Mouse (Mus musculus): Measurements from ENCODE around the gene Cebpb.

Gene Cebpb

DNA sequence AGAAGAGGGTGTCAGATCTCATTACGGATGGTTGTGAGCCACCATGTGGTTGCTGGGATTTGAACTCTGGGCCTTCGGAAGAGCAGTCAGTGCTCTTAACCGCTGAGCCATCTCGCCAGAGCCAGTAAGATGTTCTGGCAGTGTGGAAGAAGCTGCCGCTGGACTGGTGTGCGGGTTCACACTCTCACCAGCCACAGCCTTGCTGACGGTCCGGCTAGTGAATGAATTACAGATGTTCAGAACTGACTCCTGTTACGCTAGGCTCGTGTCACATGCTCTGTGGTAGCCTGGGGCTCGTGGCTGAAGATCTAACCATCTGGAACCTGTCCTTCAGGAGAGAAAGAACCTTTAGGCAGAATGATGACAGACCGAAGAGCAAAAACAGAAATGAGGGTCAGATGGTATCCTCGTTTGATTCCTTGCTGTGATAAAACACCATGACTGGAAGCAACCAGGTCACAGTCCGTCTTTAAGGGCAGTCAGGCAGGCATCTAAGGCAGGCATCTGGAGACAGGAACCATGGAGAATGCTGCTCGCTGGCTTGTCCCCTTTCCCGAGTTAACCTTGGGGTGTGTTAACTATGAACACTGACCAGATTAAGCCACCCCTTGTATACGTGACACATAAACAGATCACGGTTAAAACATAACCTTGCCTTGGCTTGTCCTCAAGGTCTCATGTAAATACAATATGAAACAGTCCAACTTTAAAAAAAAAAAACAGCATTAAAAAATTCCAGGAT lies 22.6 kb upstream of the Cebpb start:
- DNase-seq: no peak

DNA sequence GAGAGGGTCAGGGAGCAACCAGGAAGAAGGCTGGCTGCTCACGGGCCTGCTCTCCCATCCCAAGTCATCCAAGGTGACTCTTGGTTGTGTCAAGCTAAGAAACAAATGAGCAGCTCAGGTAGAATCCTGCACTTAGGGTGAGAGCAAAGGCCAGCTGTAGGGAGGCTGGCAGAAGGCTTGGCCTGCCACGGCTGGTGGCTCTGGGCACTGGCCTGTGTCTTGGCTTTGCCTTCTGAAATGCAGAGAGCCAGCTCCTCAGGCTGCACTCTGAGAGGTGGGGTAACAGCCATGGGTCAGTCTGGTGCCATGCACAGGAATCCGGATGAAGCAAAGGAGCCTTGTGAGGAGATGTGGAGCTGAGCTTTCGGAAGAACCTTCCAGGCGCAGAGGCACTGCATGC lies 20.3 kb upstream of the Cebpb start:
- DNase-seq: no peak

DNA sequence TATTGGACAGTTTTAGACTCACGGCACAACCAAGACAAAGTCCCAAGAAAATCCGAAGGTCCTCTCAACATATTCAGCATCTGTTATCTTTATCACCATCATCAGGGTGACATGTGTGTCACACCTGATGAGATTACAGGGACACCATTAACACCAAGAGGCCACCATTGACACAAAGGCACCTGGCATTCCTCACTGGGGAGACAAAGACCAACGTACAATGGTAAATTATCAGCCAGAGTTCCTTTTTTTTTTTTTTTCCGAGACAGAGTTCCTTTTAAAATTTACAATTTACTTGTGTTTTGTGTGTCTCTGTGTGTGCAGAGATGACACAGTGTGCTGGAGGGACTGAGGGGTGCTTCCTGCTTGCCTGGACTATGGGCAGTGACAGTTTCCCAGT lies 19.3 kb upstream of the Cebpb start:
- no peak for DNase-seq

DNA sequence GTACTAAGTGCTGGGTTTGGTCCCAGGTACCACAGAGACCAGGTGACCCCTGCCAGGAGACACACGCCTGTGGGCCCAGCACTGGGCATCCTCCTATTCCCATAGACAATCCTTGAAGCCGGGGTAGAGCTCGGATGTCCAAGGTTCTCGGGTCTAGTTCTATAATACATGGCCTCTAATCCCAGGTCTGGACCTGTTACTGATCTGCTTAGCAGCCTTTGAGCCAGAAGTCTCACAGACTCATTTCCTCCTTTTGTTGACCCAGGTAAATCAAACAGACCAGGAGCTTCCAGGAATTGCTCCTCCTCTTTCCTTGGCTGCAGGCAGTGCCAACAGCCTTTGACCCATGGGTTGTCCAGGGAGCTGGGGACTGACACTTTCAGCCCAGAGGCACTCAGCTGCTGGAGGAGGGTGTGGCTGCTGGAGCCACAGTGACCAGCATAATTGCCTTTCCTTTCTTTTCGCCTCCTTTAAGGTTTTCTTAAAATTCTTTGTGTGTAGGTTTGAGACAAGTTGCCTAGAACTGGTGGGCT lies 17.5 kb upstream of the Cebpb start:
- no peak for DNase-seq

DNA sequence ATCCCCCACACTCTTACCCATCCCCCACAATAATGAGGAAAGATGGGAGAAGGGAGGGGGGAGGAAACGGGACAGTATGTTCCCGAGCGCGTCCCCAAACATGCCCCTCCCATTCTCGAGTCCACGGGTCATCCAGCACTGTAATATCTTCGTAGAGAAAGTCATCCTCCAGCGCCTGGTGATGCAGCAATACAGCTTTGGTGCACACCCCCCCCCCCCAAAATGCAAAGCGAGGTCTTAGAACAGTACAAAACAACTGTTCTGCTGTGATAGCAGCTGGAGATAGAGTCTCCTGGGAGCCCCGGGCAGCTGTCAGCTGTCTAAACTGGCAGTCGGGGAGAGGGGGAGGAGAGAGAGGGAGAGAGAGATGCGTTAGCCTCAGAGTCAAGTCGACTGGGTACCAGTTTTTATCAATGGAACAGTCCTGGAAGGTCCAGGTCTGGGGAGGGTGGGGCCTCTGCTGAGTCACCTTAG lies 16.5 kb upstream of the Cebpb start:
- no peak for DNase-seq

DNA sequence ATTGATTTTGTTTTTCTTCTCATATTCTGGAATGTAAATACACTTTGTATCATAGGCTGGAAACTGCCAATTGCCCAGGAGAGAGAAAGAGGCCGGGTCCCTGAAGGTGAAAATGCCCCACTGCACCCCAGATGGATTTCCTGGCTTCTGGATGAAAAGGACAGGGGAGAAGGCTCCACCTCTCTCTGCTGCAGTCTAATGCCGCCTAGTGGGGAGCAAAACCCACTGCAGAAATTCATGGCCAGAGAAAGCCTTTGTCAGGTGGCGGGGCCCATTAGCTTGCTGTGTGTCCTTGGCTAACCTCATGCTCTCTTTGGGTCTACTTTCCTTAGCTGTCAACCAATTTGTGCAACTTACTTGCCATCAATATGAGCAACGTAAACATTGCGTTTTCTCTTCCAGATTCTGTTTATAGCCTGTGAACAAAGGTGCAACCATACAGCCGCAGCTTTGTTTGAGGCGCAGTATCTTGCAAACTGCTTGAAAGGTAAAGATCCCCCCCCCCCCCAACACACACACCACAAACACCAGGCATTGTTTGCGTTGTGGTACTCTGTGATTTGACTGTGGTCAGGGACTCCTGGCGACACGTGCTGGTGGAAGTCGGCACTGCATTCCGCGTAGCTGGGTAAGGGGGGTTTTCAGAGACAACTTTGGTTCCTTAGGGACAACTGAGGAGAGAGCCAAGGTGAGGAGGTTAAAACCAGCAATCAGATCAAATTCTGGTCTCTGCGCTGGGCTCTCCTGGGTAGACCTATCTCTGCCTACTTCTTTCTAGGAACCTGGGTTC lies 13.4 kb upstream of the Cebpb start:
- DNase-seq: no peak

DNA sequence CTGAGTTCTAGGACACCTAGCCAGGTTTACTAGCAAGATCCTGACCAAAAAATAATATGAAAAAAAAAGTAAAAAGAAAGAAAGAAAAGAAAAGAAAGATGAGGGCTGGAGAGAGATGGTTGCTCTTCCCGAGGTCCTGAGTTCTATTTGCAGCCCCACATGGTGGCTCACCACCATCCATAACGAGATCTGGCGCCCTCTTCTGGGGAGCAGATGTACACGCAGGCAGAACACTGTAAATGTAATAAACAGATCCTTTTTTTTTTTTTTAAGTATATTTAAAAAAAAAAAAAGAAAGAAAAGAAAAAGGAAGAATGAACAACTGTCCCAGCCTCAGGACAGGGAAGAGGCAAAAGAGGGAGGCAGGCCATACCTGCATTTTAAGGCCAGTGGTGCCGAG lies 10.1 kb upstream of the Cebpb start:
- no peak for DNase-seq

DNA sequence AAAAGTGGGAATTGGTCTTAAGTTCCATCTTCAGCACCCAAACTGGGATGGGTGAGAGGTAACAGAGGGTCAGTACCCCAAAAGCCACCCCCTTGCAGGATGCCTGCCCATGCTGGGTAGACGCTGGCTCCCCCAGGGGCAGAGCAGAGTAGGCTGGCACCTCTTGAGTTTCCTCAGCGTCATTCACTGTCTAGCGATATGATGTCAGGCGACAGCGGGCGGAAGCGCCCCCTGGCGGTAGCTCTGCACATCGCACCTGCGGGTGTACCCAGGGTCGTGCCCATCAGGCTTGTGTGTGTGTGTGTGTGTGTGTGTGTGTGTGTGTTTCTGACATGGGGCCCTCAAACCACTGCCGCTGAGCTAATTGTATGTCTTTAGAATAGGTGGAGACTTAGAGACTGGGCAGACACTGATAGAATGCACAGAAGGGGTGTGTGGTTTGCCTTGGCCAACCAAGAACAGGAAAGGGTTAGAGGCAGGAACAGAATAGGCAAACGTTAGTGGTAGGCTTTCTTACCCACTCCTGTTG lies 8.7 kb upstream of the Cebpb start:
- DNase-seq: peak; percentile 64

DNA sequence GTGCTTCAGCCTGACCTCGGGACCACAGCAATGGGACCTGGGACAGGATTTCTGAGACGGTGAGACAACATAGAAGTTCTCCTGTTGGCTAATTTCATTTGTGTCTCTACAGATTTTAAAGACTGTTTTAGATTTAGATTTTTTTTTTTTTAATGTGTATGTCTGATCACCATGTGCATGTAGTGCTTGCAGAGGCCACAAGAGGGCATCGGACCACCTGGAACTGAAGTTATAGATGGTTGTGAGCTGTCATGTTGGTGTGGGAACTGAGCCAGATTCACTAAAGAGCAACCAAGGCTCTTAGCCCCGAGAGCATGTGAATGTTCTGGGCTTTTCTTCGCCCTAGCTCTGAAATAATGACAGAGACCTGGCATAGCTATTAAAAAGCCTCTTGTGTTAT lies 8.1 kb upstream of the Cebpb start:
- DNase-seq: no peak

DNA sequence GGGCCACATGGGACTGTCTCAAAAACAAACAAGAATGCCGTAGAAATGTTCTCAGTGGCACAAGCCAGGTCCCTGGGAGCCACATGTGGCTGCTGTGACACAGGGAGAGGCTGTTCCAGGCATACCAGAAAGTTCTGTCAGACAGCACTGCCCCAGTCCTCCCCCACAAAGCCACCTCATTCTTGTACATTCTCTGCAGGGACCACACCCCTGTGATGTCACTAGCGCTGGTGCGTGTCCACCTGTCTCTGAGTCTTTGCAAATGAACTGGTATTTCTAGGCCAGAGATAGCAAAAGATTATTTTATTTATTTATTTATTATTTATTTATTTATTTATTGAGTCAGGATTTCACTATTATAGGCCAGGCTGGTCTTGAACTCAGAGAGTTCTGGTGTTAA lies 5.0 kb upstream of the Cebpb start:
- no peak for DNase-seq

DNA sequence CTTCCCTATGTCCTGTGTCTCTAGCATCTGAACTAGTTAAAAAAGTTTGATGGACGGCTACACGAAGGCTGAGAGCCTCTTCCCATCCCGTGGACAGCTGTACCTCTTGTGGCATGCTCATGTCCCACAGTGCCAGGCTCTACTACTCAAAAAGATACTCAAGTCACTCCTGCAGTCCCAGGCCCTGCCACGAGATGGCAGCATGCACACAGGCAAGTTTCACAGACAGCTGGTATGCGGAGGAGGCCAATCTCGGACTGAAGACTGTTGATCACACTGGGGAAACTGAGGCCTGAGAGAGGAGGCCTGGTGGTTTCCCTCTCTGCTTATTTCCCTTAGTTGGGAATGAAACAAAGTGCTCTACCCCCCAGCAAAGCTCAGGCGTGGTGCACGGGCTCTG lies 3.6 kb upstream of the Cebpb start:
- peak; percentile 89 for DNase-seq

DNA sequence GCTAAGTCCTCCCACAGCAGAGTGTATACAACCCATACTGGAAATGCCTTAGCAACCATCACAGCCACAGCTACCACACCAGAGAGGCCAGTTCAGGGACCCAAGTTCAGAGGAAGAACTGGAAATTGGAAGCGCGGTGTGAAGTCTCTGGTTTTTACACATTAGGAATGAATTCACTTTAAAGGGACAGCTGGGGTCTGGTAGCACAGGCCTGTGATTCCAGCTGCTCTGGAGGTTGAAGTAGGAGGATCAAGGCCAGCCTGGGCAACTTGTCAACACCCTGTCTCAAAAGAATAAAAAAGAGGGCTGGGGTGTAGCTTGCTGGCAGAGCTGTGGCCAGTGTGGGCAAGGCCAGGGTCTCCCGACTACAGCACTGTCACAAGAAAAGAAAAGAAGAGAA lies 2.9 kb upstream of the Cebpb start:
- no peak for DNase-seq

DNA sequence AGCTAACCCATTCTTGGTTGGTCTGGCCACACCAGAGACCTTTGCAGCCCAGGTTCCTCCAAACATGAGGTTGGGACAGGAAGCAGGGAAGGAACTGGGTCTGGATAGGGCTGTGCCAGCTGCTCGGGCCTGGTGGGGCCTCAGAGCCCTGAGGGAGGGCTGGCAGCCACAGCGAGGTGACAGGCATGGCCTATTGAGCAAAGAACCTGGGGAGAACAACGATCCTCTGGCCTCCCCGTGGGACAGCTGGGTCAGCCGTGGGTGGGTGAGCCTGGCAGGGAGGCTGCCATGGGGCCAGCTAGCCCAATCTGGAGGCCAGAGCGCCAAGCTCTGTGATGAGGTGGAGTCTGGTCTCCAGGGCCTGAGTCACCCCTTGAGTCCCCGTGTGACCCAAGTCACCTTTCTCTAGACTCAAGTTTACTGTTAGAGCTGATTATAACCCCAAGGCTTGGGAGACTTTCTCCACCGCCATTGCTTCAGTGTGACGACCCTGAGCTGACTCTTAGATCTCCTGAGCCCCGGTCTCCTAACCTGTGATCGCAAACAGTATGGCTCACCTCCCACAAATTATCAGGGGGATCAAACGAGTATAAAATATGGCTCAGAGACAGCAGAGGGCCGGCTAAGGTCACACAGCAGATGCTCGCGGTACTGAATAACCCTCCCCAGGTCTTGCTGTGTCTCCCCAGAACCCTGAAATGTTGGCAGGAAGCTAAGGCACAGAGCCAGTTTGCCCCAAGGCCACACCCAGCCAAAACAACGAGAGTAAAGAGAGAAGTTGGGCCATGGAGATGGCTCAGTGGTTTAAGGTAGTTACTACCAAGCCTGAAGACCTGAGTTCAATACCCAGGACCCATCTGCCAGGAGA lies 2.1 kb upstream of the Cebpb start:
- no peak for DNase-seq

DNA sequence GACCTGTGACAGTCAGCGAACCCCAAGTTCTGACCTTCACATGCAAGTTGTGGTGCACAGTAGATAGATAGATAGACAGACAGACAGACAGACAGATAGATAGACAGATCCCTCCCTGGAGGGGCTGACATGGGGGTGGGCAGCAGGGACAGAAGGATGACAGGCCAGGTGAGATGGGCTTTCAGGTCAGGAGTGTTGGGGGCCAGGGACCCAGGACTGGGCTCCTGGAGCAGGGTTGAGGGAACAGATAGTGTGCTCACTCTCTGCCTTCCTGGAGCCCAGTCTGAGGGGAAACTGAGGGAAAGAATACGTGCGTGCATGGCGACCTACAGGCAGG lies 1.5 kb upstream of the Cebpb start:
- no peak for DNase-seq

DNA sequence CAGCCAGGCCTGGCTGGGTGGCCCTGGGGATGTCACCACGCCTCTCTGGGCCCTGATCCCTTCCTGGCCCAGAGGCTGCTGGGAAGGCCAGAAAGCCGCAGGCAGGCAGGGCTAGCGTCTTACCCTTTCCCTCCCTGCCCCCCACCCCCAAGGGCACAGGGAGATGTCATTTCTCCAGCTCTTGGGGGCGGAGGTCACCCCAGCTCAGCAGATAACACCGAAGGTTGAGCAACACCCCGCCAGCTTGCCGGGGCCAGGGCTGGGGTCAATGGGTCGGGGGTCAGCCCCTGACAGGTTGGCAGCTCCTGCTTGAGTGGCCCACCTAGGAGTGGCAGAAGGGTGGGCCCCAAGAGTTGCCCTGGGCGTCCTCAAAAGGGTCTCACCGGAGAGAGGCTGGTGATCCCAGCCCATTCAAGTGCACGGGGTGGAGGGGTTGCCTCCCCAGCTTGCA lies 1.0 kb upstream of the Cebpb start:
- no peak for DNase-seq

DNA sequence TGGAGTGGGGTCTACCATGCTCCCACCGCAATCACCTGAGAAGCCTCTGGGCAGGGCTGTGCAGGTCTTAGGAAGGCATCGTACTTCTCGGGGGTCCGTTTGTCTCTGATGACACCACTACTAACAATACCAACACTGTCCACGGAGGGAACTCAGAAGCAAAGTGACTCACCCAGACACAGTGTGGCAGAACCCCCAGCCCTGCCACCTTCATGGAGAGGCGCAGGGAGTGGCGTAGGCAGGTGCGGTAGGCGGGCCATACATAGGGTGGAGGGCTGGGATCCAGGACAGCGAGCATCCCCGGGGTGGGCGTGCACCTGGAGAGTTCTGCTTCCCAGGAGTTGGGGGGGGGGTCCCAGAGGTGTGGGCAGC lies 603 bp upstream of the Cebpb start:
- DNase-seq: no peak

DNA sequence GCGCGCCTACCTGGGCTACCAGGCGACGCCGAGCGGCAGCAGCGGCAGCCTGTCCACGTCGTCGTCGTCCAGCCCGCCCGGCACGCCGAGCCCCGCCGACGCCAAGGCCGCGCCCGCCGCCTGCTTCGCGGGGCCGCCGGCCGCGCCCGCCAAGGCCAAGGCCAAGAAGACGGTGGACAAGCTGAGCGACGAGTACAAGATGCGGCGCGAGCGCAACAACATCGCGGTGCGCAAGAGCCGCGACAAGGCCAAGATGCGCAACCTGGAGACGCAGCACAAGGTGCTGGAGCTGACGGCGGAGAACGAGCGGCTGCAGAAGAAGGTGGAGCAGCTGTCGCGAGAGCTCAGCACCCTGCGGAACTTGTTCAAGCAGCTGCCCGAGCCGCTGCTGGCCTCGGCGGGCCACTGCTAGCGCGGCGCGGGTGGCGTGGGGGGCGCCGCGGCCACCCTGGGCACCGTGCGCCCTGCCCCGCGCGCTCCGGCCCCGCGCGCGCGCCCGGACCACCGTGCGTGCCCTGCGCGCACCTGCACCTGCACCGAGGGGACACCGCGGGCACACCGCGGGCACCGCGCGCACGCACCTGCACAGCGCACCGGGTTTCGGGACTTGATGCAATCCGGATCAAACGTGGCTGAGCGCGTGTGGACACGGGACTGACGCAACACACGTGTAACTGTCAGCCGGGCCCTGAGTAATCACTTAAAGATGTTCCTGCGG lies 945 bp downstream of the Cebpb start, which contains the start of gene Tmem189:
Tmem189 (minus strand) TSS at position 322 of the 718 bp plus-strand sequence.
- DNase-seq: peak; percentile 49

DNA sequence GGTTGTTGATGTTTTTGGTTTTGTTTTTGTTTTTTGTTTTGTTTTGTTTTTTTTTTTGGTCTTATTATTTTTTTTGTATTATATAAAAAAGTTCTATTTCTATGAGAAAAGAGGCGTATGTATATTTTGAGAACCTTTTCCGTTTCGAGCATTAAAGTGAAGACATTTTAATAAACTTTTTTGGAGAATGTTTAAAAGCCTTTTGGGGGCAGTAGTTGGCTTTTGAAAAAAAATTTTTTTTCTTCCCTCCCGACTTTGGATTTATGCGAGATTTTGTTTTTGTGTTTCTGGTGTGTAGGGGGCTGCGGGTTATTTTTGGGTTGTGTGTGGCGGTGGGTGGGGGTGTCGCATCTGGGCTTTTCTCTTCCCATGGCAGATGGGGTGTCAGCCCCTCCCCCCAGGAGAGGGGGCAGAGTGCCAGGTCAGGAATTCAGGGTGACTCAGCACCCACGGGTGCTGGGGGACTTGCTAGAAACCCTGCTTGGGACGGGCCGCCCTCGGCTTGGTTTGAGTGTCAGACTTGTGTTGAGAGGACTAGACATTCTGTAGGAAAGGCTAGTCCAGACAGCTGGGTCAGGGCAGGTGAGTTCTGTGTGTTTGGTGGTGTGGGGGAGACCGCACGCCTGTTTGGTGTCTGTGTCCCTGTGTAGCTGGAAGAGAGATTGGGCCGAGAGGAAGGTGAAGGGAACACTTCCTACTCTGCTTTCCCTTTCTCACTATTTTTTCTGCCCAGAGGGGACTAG lies 1.7 kb downstream of the Cebpb start:
- DNase-seq: peak; percentile 32

DNA sequence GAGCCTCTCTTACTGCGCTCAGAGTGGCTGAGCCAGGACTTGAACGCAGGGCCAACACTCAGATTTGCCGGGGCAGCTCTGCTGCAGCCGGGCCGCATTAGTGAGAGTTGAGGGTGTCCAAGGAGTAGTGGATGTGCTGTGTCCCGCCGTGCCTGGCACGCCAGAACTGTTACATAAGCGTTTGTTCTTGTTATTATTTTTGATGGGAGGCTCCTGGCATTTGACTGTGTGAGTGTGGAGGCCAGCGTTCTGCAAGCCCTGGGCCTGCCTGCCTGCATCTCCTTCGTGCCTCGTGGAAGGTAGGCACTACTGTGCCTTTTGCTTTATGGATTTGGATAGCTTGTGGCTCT lies 2.2 kb downstream of the Cebpb start:
- no peak for DNase-seq

DNA sequence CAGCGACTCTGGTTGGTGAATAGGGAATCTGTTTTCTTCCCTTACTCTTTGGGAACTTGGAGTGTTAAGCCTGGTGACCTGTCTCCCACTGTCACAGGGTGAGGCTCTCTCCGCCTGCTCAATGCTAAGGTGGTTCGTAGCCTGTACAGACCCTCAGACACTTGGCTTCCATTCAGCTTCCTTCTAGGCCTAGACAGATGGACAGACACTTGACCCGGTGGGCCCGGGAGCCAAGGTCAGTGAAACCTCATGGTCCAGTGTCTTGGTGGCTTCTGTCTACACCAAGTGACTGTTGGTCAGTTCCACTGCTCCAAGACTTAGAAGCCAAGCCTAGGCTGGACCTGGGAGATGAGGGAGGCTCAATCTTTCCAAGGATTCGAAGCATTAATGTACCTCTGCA lies 2.7 kb downstream of the Cebpb start:
- no peak for DNase-seq

DNA sequence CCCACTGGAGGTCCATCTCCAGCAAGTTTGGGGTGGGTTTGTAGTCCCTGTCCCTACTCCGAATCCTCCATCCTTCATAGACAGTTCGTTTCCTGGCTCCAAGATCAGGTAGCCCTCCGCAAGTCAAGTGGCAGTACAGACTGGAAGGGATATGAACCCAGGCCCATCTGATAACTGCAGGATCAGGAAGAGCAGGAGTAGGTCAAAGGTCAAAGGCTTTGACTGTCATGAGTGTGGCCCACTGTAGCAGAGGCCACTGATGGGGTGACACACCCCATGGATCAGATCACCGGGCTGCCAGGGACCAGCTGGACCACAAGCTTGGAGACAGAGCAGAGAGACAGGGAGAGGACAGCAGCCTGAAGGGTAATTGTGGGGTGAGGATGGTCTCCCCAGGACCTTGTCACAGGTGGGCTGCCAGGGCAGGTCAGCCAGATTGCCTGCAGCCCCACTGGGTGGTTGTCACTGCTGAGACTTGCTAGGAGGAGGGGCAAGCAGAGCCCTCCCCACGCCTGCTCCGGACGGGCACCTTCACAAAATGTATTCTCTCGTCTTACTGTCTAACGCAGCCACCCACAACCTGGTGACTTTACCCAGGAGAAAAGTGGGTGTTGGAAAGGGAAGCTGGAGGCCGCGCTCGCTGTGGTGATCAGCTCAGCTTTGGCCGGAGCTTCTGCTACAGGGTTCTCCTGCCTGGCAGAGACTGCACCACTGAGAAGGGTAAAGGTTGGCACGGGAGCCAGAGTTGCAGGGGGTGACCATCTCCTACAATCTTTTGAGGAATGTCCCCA lies 3.4 kb downstream of the Cebpb start:
- no peak for DNase-seq
